Mouse (Mus musculus) liver (tissue): ENCODE measurements around the gene Rnf166.

Experiments
- DNase-seq: peaks from one replicate; pipeline ENCODE4 v3.0.0-alpha.2; 2020; ENCODE audit warnings: mixed read lengths

Gene Rnf166

DNA sequence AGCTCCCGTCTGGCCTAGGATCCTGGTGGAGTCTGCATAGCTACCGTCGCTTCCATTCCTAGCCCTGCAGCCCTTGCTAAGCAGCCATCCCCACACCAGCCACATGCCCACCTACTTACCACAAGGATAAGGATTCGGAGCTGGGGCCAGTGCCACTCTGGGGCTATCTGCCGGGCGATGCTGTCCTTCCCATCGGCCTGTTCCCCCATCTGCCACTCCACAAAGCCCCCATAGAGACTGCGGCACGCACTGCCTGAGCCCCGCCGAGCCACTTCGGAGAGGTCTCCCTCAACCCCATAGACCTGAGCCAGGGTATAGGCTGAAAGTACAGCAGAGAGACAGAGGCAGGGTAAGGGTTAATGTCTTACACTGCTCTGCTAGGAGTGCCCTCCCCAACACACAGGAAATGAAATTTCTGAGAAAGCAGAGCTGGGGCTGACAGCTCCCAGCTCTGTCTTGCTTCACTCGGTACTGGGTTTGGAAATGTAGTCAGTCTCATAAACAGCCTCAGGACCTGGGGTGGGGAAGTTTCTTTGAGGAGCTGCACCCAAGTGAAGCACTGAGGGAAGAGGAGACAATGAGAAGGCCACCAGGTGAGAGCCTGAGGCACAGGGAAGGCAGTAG lies 38.0 kb downstream of the Rnf166 start:
- DNase-seq, result no peak

DNA sequence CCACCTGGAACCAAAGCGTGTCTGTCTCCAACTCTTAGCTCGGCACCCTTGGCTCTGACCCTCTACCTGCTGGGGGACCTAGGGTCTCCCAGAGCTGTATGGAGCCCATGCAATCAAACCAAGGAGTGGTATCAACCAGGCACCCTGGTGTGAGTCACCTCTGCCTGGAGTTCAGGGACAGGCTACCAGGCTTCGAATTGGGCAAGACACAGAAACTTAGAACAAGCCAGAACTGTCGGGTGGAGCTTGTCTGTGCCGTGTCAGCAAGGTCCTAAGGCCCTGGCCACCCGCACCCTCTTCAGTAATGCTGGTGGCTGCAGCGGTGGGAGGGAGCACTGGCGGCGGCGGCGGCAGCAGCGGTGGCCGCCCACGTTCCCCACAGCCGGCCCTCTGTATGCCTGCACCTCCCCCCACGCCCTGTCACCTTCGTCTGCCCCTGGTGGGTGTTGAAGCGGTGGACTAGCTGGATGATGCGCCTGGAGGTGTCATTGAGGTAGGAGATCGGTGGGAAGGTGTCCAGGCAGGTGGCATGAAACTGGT lies 39.2 kb downstream of the Rnf166 start:
- DNase-seq, result no peak

DNA sequence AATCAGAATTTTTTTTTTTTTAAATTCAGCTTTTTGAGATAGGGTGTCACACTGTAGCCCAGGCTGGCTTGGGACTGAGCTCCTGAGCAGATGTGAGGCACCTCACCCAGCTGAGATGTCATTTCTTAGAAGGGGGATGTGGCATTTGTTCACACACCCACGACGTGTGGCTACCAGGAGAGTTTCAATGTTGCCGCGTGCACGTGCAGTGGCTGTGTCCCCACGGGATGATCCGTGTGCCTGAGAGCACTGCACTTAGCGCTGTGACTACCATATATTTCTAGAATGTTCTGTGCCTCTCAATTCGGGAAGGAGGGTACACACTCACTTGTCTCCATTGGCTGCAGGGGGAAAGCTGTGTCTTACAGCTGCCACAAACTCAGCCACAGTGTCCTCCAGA lies 39.7 kb downstream of the Rnf166 start:
- DNase-seq, result no peak

DNA sequence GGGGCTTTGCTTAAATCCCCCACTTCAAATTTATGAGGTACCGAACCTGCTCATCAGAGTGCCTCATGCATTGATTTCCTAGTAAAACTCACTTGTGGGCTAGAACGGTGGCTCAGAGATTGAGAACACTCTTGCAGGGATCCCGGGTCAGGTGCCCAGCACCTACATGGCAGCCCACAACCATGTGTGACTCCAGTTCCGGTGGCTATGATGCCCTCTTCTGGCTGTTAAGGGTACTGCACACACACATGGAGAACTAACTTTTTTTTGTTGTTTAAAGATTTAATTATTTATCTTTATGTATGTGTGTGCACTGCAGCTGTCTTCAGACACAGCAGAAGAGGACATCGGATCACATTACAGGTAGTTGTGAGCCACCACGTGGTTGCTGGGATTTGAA lies 40.5 kb downstream of the Rnf166 start:
- no peak for DNase-seq

DNA sequence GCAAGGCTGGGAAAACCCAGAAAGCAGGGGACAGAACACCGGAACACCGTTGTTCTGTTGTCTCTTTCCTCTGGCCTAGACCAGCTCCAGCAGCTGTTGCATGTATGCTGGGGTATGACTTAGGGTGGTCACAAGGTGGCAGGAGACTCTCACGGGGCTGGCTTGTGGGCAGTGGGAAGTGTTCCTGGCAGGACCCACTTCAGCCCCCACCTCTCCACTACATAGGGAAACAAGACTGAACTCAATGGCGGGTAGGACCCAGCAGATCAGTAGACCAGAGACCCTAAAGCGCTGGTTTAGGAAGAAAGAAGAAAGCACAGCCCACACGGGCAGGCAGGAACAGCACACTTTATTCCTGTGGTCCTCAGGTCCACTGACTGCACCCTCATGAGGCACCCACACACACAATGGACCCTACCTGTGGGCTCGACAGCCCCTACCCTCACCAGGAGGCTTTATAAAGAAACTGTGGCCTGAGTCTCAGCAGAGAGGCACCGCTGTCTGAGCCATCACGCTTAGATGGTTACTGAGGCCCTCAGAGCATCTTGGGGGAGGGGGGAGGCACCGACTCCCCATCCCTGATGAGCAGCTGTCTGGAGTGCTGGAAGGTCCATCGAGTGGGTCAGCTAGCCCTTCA lies 42.5 kb downstream of the Rnf166 start:
- no peak for DNase-seq

DNA sequence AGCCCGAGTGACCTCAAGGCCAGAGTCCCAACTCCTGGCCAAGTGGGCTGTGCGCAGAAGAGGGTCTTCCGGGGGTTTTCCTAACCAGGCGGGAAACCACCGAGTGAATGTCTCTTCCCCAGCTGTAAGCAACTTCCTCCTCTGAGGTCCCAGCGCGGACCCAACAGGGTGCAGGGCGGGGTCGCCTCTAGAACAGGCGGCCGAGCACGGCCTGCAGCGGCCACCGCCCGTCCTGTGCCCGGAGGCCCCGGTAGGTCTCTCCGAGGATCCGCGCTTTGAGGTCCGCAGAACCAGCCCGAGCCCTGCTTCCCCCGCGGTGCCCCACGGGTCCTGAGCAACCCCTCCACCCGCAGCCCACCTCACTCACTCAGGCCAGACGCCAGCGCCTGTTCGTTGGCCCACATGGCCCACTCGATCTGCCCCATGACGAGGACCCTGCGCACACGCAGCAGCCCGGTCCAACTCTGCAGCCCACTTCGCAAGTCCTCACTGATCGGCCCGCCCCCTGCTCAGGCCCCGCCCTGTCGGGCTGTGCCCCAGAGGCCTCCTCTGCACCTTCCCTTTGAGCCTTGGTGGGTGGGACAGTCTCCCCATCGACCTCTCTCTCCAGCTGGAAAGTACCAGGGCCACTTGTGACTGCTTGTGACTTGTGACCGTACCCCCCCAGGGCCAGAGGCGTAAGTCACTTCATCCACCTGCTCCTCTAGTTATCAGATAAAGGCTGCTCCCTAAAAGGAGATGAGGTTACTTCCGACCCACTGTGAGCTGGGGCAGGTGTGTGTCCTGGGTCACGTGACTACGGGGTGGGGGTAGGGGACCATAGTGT lies 43.2 kb downstream of the Rnf166 start, which contains the start of gene Cyba:
Gene Cyba (minus strand): TSS at position 488 of the 826 bp plus-strand sequence.
- peak; percentile 80 for DNase-seq

DNA sequence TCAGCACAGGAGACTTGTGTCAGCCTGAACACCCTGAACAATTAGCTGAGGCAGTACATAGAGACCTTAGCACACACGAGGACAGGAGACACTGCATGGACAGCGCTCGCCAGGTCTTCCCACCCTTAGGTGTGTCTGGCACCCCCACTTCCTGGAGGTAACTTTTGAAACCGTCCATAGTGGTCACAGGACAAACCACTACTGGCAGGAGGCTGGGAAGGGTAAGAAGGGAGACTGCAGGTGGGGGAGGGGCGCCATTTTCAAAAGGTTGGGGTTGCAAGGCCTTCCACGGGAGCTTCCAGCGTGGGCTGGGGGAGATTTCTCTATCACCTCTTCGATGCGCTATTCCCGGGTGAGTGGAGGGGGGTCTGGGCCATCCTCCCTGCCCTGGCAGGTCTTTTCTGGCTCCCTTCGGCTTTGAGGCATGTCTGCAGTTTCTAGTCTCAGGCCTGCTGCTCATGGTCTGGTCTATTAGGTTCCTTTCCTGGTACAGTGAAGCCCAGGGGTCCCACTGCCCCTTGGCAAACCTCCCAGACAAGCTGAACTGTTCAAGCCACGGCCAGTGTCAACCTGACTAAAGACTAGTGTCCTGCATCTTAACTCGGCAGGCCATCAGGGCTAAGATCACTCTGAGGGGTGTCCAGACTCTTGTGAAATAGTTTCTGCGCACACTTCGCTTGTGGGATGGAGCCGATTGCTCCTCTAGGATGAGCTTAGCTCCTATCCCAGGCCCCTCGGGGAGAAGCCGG lies 44.0 kb downstream of the Rnf166 start:
- no peak for DNase-seq

DNA sequence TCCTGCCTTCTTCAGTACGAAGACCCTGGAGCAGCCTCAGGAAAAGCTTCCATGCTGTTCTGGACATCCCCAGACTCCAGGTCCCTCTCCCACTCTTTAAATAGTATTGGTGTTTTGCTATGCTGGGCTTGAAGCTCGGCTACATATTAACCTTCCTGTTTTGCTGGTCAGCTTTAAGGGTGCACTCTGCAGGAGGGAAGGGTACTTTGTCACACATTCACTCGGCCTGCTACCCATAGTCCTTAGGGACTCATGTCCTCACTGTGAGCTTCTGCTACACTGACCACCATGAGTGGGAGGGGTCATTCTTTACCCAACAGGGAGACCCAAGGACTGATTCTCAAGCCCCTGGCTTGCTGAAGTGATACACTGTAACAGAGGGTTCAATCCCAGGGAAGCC lies 45.2 kb downstream of the Rnf166 start:
- DNase-seq, result no peak

DNA sequence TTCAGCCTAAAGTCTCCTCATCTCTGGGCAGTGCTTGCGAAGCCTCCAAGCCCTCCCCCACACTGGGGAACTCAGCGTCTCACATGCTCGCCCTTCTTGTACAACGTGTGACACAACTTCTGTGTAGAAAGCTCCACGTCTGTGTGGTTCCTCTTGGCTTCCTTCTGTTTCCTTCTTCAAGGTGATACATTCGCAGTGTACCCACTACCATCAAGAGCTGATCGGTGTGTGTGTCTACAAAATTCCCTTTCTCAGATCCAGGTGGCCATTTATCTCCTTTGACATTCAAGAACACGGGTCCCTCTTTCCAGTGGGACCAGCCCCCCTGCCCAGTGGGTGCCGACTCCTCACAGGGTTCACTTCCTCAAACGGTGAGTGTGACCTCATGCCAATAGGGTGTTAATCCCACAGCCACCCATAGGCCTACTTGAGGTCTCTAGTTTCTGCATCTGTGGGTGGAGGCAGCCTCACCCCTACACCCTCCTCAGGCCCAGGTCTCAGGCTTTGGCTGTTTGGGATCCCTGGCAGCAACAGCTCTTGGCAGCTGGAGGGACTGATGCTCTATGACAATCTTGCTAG lies 45.7 kb downstream of the Rnf166 start:
- no peak for DNase-seq

DNA sequence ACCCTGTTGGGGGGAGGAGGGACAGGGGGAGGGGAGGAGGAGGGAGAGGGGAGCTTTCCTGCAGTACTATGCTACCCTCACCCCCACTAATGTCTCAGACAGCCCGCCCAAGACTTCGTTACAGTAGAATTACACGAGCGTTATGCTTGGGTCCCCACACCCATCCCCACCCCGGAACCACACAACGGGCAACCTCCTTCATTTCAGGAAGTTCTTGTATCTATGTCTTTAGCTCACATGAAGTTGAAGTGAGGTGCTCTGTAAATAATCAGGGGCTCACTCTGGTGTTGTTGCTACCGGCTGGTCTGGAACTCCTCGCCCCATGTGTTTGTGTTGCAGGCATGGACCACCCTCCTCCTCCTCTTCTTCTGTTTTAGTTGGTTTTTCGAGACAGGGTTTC lies 47.7 kb downstream of the Rnf166 start:
- DNase-seq, result no peak

DNA sequence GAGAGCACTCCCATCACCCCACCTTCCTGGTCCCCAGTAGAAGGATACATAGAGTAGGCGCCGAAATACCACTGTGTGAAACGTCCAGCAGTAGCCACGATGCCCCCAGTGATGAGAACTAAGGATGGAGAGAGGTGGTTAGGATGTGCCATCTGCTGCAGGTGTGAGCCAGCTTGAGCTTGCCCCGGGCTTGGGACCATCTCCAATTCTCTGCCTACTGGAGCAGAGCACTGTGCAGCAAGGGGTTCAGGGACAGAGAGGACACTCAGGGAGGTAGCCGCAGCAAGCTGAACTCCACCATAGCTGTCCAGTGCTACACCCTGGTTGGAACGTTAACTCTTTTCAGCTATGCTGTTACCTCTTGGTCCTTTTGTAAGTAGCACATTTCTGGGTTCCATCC lies 48.3 kb downstream of the Rnf166 start:
- no peak for DNase-seq

DNA sequence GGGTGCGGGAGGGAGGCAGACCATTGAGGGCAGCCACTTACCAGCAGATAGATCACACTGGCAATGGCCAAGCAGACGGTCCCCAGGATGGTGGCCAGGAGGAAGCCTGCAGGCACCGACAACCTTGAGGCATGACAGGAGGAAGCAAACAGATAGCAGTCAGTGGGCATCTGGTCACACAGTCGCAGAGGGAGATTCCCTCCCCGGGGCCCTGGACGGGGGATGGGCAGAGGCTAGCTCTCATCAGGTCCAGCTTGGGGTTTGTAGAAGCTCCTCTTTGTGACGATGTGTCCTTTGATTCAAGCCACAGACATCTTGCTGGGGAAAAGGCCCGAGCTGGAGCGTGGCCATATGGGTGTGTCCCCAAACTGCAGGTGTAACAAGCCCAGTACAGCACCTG lies 49.7 kb downstream of the Rnf166 start:
- peak; percentile 3 for DNase-seq

DNA sequence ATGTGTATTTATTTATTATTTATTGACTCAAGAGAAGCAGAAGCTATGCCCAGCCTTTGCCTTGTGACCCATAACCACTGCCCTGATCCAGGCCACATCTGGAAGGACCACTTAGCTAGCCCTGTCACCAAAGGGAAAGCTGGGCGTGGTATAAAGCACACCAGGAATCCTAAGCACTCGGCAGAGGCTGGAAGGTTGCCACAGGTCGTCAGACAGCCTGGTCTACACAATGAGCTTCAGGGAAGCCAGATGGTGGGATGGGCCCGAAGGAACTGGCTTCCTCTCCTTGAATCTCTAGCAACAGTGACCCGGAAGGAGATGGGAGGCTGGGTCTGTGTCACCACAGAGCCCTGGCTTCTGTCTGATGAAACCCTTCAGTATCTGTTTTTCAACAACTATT lies 52.2 kb downstream of the Rnf166 start:
- DNase-seq, result no peak

DNA sequence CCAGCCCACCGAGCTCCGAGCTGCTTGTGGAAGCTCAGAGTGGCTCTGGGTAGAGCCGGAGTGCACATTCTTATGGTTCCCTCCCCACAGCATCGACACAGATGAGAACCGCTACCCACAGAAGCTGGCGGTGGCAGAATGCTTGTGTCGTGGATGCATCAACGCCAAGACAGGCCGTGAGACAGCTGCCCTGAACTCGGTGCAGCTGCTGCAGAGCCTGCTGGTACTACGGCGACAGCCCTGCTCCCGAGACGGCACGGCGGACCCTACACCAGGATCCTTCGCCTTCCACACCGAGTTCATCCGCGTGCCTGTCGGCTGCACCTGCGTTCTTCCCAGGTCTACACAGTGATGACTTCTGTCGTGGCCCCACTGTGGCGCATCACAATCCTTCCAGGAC lies 52.6 kb downstream of the Rnf166 start:
- DNase-seq, result no peak

DNA sequence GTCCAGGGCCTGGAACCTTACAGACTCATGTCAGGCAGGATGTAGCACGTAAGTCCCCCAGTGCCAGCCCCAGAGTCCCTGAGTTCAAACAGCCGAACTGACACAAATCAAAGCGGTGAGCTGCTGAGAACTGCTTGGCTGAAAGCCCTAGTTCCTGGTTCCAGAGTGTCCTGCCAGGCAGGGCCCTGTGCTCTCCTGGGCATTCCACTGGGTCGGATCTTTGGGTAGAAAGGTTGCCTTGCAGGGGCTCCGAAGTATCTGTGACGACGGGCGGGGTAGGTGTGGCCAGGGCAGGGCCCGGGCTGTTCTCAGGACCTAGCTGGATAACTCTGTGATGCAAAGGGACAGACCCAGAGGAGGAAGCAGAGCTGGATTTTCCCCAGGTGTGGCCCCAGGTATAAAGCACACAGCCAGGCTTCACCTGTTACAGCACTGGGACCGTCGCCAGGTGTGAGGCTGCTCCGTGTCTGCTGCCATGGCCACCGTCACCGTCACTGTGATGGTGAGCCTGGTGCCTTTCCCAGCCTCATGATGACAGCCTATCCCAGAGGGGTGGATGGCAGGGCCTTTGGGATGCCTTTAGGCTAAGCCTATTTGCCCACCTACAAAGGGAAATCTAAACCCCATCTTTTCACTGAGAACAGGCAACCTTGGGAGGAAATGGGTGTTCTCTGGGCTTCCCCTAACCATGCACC lies 54.3 kb downstream of the Rnf166 start, which contains the start of gene Il17c:
Gene Il17c (plus strand): TSS at position 645 of the 695 bp plus-strand sequence.
- peak; percentile 3 for DNase-seq

DNA sequence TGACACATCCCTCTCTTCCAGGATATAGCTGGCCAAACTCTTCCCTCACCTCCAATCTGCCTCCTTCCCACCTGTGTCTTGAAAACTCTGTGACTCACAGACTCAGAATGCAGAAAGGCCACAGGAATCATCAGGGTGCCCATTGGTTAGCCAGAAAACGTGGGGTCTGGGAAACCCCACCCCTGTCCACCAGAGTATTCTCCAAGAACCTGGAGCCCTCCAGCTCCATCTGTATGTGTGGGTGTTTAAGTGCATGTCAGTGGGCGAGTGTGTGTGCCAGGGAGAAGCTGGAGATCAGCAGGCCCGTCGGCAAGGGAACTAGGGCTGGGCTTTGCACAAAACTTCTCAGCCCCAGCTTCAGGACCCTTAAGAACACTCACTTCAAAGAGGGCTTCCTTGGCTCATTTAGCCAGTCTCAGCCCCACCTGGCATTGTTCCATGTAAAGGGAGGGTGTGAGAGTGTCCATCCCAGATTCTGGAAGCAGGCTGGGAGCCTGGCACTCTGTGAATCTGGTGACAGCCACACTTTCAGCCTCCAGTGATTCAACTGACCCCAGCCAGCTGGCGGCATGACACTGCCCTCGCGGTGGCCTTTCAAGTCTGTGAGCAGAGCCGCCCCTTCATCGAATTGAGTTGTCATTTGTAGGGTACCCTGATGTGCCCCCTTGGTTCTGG lies 55.8 kb downstream of the Rnf166 start:
- no peak for DNase-seq
